Mouse (Mus musculus): ENCODE measurements around the gene Pigq.
A peak's percentile ranks its signal among the peaks of the same experiment; 100 is the strongest.

The Pigq gene

GRCm38 (mm10) chr17:25925348-25925747 lies 19.4 kb downstream of the Pigq start:
- no peak for DNase-seq (ENCODE audit: extremely low spot score)

DNA sequence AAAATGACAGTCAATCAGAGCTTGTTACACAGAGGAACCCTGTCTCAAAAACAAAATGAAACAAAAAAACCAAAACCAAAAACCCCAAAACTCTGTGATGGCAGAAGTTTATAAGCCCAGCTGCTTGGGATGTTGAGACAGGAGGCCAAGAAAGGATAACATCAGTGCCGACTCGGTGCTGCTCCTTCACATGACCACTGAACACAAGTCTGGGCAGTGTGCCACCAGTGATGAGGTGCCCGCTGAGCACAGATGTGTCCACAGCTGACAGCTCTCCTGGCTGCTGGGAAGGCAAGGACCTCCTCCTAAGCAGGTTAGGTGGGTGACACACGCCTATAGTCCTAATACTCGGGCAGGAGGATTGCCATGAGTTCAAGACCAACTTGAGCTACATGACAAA lies 22.6 kb downstream of the Pigq start:
- DNase-seq (ENCODE audit: extremely low spot score): no peak

DNA sequence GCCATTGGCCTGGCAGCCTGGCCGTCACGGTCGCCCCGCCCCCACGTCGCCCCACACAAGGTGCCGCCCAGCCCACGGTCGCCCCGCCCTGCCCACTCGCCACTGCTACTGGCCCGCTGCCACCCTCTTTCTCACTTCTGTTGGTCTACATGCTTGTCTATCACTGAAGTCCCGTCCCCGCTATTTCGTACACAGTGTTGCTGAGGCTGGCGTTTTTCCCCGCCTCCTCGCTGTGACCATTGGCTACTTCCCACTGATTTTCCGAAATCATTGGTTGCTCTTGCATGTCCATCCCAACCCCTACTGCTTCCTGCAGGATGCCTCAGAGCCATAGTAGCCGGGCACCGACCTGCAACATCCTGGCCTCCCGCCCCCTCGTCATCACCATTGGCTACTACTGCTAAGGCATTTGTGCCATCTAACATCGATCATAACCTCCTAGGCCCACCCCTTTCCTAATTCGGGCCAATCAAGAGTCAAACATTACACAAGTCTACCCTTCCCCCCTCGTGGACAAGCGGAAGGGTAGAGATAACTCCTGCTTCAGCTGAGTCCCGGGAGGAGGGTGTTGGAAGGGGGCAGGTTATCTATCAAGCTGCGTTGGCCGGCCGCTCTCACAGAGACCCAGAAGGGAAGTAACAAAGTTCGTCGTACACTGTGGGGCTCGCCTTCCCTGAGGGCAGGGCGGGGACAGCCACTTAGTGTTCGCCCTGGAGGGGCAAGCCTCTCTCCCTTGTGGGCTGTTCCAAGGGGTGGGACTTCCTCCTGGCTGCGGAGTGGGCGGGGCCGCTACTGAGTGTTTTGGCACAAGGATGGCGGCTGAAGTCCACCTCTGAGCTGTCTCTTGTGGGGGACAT lies 24.7 kb downstream of the Pigq start:
- DNase-seq (ENCODE audit: extremely low spot score): peak; percentile 99

- DNase-seq (ENCODE audit: extremely low spot score): no peak
Observed at GRCm38 (mm10) chr17:25919144-25919785, 25.5 kb downstream of the Pigq start, which contains the start of gene Rab40c. TSS of gene Rab40c (minus strand) at chr17:25919727.

DNA sequence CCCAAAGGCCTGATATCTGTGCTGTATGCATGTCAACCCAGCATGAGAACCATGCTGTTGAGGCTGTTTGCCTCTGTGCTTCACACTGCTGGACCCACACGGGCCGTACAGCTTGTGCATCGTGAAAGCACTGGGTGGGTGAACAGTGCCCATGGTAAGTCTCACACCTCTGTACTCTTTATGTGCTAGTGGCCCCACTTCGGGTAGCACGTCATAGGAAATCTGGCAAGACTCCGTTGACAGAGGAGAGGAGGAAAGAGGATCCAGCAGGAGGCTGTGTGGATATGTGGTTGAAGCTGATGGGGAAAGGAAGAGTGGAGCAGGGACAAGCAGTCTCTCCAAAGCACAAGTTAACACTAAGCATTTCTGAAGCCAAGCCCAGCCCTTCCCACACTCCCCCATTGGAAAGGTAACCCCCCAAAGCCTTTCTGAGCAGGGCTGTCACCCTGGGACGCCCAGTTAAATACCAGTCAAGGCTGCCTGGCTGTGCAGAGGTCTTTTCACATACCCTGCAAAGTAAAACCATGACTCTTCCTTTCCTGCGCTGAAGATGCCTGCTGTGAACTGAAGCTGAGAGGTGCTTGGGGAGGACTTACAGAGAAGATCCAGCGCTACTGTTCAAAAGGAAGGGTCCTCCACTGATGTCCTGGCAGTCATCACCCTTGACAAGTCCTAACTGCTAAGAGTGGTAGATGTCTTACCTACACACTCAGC lies 26.5 kb downstream of the Pigq start:
- no peak for DNase-seq (ENCODE audit: extremely low spot score)

- DNase-seq (ENCODE audit: extremely low spot score): no peak
Observed at GRCm38 (mm10) chr17:25916931-25917647, 27.6 kb downstream of the Pigq start.

- DNase-seq (ENCODE audit: extremely low spot score): no peak
Observed at GRCm38 (mm10) chr17:25914295-25914694, 30.4 kb downstream of the Pigq start.

- DNase-seq (ENCODE audit: extremely low spot score): no peak
Observed at GRCm38 (mm10) chr17:25913877-25914275, 30.9 kb downstream of the Pigq start.

DNA sequence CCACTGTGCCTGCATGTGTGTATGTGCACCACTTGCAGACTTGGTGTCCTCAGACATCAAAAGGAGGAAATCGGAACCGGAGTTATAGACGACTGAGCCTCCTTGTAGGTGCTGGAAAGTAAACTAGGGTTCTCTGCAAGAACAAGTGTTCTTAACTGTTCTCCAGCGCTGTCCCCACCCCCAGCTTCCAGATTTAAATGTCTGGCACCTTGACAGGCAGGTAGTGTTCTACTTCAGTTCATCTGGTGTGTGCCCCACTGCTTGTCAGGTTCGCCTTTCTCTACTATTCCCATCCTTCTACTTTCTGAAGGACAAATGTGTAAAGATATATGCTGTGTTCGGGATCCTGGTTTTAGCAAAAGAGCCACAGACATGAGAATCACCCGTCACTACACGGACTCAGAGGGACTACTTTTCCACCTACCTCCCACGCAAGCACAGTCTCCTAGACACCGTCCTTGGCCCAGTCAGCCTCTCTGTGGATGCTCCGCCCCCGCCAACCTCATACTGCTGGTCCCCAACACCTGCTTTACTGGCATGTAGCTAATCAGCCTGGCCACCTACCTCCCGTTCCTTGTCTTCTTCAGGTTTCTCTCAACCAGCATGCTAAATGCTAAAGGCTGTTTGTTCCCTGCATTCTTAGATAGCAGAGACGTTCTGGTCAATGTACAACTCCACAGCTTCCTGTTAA lies 31.4 kb downstream of the Pigq start:
- DNase-seq (ENCODE audit: extremely low spot score): no peak

- DNase-seq (ENCODE audit: extremely low spot score): no peak
Observed at GRCm38 (mm10) chr17:25911816-25912215, 32.9 kb downstream of the Pigq start.

GRCm38 (mm10) chr17:25907640-25908039 lies 37.1 kb downstream of the Pigq start:
- no peak for DNase-seq (ENCODE audit: extremely low spot score)

- DNase-seq (ENCODE audit: extremely low spot score): no peak
Observed at GRCm38 (mm10) chr17:25903061-25903460, 41.7 kb downstream of the Pigq start.

DNA sequence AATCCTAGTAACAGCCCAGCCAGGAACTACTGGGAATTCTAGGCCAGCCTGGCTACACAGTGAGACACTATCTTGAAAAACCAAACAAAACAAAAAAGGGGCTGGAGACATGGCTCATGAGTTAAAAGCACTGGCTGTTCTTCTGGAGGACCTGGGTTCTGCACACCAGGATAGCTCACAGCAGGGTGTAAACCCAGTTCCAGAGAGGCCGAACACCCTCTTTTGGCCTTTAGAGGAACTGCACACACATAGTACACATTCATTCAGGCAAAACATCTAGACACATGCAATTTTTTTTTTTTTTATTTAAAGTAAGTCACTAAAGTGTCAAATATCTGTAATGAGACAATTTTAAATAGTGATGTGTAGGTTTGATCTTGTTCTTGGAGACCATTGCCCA lies 44.5 kb downstream of the Pigq start:
- DNase-seq (ENCODE audit: extremely low spot score): no peak

DNA sequence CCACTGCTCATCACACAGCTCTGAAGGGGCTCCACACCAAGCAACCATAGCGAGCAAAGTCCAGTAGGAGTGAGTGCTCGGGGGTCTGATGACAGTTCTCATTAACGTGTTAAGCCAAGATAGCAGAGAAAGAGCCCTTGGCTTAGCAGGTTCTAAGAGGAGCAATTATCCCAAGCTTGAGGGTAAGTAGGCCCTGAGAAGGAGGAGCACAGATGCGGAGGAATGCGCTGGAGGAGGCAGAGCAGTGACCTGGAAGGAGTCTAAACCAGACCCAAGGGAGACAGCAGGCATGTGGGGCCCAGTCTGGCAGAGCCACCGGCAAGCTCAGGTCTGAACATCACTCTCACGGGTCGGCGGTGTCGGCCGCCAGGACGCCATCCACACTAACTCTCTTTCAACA lies 48.8 kb downstream of the Pigq start:
- DNase-seq (ENCODE audit: extremely low spot score): no peak

- DNase-seq (ENCODE audit: extremely low spot score): no peak
Observed at GRCm38 (mm10) chr17:25895415-25895814, 49.3 kb downstream of the Pigq start.

DNA sequence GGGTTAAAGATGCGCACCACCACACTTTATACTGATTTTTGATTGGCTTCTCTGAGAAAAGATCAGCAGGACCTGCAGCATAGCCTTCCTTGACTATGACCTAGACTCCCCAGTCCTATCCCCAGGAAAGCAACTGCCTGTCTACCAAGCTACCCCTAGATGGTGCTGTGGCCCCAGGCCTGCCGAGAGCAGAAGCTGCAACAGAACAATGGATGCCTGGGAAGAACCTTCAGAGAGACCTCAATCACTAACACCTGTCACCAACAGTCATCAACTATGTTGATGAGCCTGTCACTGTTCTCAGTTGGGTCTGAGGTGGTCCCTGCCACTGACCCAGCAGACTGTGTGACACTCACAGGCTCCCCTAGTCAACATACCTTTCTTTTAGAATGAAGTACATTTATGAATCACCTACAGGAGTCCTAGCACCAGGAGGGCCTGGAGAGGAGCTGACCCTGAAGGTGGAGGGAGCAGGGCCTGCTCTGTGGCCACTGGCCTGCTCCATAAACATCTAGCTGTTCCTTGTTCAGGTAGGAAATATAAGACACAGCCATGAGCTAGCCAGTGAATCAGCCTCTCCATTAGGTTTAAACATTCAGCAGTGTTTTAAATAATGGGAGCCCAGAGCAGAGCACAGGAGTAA lies 50.6 kb downstream of the Pigq start:
- DNase-seq (ENCODE audit: extremely low spot score): peak; percentile 71

GRCm38 (mm10) chr17:25888837-25889236 lies 55.9 kb downstream of the Pigq start:
- DNase-seq (ENCODE audit: extremely low spot score): no peak

- no peak for DNase-seq (ENCODE audit: extremely low spot score)
Observed at GRCm38 (mm10) chr17:25887467-25887866, 57.3 kb downstream of the Pigq start.

DNA sequence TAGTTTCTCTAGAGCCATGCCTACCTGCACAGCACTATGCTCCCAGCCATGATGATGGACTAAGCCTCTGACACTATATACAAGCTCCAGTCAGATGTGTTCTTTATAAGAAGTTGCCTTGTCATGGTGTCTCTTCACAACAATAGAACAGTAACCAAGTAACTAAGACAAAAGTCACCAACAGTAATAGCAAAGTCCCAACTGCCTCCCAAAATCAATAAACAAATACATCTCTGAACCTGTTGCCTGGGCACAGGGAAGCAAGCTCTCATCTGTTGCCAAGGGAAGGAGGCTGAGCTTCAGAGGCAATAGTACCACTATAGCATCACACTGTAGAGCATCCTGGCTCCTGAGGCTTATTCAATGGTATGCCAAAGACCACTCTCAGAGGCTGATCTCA lies 57.9 kb downstream of the Pigq start:
- no peak for DNase-seq (ENCODE audit: extremely low spot score)

DNA sequence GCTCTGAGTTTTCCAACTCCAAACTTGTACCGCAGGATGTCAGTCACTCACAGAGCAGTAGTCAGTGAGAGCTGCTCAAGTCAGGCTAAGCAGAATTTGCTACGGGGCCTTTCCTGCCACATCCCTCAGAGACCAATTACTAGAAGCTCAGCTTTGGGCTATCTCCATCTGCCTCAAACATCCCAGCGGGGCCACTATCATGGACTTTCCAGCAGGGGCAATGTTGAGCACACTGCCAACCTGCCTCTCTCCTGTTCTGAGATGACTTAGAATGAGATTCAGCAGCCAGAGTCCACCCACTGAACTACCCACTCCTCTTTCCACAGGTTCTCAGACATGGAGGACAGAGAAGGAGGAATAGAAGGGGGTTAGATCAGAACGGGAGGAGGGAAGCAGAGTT lies 59.1 kb downstream of the Pigq start:
- DNase-seq (ENCODE audit: extremely low spot score): no peak

DNA sequence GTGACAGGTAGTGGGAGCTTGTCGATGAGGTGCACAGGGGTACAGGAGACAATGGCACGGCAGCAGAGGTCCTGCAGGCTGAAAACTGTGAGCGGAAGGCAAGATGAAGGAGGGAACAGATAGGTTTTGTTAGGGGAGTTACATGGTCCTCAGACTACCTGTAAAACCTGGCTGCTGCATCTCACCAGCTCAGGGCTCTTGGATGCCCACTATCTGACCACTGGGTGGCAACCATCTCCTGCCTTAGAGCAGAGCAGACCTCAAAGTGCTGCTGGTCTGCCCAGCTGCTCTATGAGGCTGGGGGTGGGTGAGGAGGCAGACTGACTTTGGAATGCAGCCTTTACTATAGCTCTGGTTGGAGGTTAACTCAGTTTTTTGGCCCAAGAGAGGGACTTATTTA lies 60.9 kb downstream of the Pigq start:
- DNase-seq (ENCODE audit: extremely low spot score): no peak
